Mouse (Mus musculus): Measurements from ENCODE around the gene Cd3eap. TPM values are rescaled to one million over a fixed set of nuclear protein-coding genes. Genes with fewer than 3 reads are reported as not detected.

The Cd3eap gene
- total and polyA plus RNA-seq, 2 experiments from 2014 or later: 14.0 to 21.6 TPM

- Histone ChIP-seq H3K4me2 (ENCODE audit: low read depth, low read length, poor library complexity, severe bottlenecking) (peak overlapping the region; percentile 79), H3K9ac (replicated peaks; ENCODE audit: low read length, poor library complexity, severe bottlenecking) (peak overlapping the region; percentile 54), H3K4me1 (ENCODE audit: insufficient read depth, low read length) (peaks cover 5% of the 10 kb centered on the region; the same call in 1 of the 2 replicates), H3K27me3 (ENCODE audit: insufficient read depth, low read length) (no peaks in the 10 kb centered on the region), H3K27ac (ENCODE audit: low read depth, low read length) (peak overlapping the region; percentile 65), H3K36me3 (ENCODE audit: insufficient read depth, low read length) (no peaks in the 10 kb centered on the region), H3K4me3 (ENCODE audit: low read depth, low read length) (peak overlapping the region; percentile 40), H3K9me3 (ENCODE audit: low read length) (no peaks in the 10 kb centered on the region)
- 0% methylated on average over 31 of the region's 41 CpGs for WGBS
- DNase-seq (ENCODE audit: low spot score): peak; percentile 98
- ATAC-seq (ENCODE audit: low FRiP score): peak; percentile 94
- TF ChIP-seq CTCF (IDR thresholded peaks at IDR 0.05): peak; percentile 21; the same call in 1 of the 2 replicates
These were observed 39.4 kb downstream of the Cd3eap start for GRCm38 (mm10) chr7:19319906-19320305.

DNA sequence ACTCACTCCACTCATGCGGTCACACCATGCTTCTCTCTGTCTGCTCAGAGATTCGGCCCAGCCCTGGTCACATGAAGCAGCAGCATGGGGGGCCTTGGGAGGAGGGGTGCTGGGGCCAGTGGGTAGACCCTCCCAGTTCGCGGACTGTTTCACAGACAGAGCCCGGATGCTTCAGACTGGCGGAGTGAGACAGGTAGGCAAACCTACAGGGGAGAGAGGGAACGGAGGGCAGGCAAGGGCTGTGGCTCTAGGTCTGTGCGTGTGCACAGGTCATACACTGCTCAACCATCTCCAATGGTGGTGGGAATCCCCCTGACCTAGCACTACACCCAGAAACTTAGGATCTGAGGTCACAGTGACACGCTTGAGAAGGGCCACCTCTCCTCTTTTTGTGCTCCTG, 39.8 kb downstream of the Cd3eap start:
- H3K9ac ChIP-seq (replicated peaks; ENCODE audit: low read length, poor library complexity, severe bottlenecking): peak overlapping the region; percentile 54
- ATAC-seq (ENCODE audit: low FRiP score) (peak; percentile 69), DNase-seq (ENCODE audit: low spot score) (no peak)
- peak overlapping the region; percentile 65 for H3K27ac ChIP-seq (ENCODE audit: low read depth, low read length)
- peak overlapping the region; percentile 79 for H3K4me2 ChIP-seq (ENCODE audit: low read depth, low read length, poor library complexity, severe bottlenecking)
- no peaks in the 10 kb centered on the region for H3K36me3 ChIP-seq (ENCODE audit: insufficient read depth, low read length)
- no peaks in the 10 kb centered on the region for H3K27me3 ChIP-seq (ENCODE audit: insufficient read depth, low read length)
- no peak for TF ChIP-seq CTCF (IDR thresholded peaks at IDR 0.05)
- H3K4me3 ChIP-seq (ENCODE audit: low read depth, low read length): peak overlapping the region; percentile 40
- H3K9me3 ChIP-seq (ENCODE audit: low read length): no peaks in the 10 kb centered on the region
- 9% methylated on average over 9 of the region's 9 CpGs for WGBS
- peaks cover 5% of the 10 kb centered on the region; the same call in 1 of the 2 replicates for H3K4me1 ChIP-seq (ENCODE audit: insufficient read depth, low read length)

GRCm38 (mm10) chr7:19318676-19319075, 40.6 kb downstream of the Cd3eap start:
- DNase-seq (ENCODE audit: low spot score) (no peak), ATAC-seq (ENCODE audit: low FRiP score) (no peak)
- TF ChIP-seq CTCF (IDR thresholded peaks at IDR 0.05): no peak
- Histone ChIP-seq H3K36me3 (ENCODE audit: insufficient read depth, low read length) (no peaks in the 10 kb centered on the region), H3K9ac (replicated peaks; ENCODE audit: low read length, poor library complexity, severe bottlenecking) (no peak overlapping the region), H3K4me1 (ENCODE audit: insufficient read depth, low read length) (peaks cover 5% of the 10 kb centered on the region; the same call in 1 of the 2 replicates), H3K4me3 (ENCODE audit: low read depth, low read length) (no peak overlapping the region), H3K4me2 (ENCODE audit: low read depth, low read length, poor library complexity, severe bottlenecking) (no peak overlapping the region), H3K9me3 (ENCODE audit: low read length) (no peaks in the 10 kb centered on the region), H3K27ac (ENCODE audit: low read depth, low read length) (no peak overlapping the region), H3K27me3 (ENCODE audit: insufficient read depth, low read length) (no peaks in the 10 kb centered on the region)
- WGBS: 85% methylated on average over 7 of the region's 7 CpGs

DNA sequence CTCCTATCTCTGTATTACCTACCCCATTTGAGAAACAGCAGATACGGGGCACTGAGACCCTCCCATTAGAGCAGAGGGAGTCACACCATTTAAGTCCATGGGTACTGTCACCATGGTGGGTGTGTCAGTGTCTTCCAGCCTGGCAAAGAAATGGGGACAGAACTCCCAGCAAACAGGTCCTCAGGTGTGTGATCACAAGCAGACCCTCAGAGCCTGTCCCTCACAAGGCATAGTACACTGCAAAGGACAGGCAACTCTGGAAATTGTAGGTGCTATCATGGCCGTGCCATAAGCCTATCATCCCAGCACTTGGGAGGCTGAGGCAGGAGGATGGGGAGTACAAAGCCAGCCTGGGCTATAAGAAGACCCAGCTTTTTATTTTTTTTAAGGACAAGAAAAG, 41.1 kb downstream of the Cd3eap start:
- H3K27ac ChIP-seq (ENCODE audit: low read depth, low read length): no peak overlapping the region
- peaks cover 5% of the 10 kb centered on the region; the same call in 1 of the 2 replicates for H3K4me1 ChIP-seq (ENCODE audit: insufficient read depth, low read length)
- no peaks in the 10 kb centered on the region for H3K9me3 ChIP-seq (ENCODE audit: low read length)
- WGBS: 73% methylated on average over 2 of the region's 2 CpGs
- H3K27me3 ChIP-seq (ENCODE audit: insufficient read depth, low read length): no peaks in the 10 kb centered on the region
- TF ChIP-seq CTCF (IDR thresholded peaks at IDR 0.05): no peak
- no peak overlapping the region for H3K4me2 ChIP-seq (ENCODE audit: low read depth, low read length, poor library complexity, severe bottlenecking)
- DNase-seq (ENCODE audit: low spot score) (no peak), ATAC-seq (ENCODE audit: low FRiP score) (no peak)
- H3K9ac ChIP-seq (replicated peaks; ENCODE audit: low read length, poor library complexity, severe bottlenecking): no peak overlapping the region
- H3K4me3 ChIP-seq (ENCODE audit: low read depth, low read length): no peak overlapping the region
- H3K36me3 ChIP-seq (ENCODE audit: insufficient read depth, low read length): no peaks in the 10 kb centered on the region

DNA sequence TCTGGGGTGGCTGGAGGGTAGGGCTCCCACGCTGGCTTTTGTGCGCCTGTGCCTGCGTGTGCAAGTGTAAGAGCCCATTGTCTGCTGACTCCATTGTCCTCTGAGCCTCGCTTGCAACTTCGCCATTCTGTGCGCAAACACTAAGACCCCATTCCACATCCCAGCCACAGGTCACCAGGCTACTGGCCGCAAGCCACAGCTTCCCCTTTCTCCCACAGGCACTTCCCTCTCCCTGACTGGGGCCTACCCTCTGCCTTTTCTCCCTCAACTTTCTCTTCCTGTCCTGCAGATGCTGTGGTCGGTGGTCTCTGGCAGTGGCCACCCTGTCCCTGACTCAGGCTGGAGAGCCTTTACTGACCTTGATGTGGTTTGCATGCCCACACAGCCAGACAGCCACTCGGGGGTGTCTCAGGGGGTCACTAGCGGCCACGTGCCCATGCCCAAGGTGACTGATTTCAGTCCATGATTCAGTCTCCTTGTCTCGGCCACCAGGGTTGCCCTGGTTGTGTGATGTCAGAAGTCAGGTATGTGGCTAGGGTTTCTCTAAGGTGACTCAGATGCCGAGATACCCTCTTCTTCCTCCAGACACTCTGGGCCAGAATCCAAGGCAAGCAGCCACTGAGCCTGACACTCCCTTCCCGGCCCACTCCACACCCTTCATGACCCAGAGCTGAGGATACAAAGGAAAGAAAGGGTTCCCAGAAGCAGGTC, 42.7 kb downstream of the Cd3eap start:
- Histone ChIP-seq H3K4me3 (ENCODE audit: low read depth, low read length) (no peak overlapping the region), H3K9ac (replicated peaks; ENCODE audit: low read length, poor library complexity, severe bottlenecking) (no peak overlapping the region), H3K27me3 (ENCODE audit: insufficient read depth, low read length) (no peaks in the 10 kb centered on the region), H3K9me3 (ENCODE audit: low read length) (no peaks in the 10 kb centered on the region), H3K4me2 (ENCODE audit: low read depth, low read length, poor library complexity, severe bottlenecking) (no peak overlapping the region), H3K27ac (ENCODE audit: low read depth, low read length) (no peak overlapping the region), H3K36me3 (ENCODE audit: insufficient read depth, low read length) (no peaks in the 10 kb centered on the region), H3K4me1 (ENCODE audit: insufficient read depth, low read length) (peaks cover 5% of the 10 kb centered on the region; the same call in 1 of the 2 replicates)
- ATAC-seq (ENCODE audit: low FRiP score) (no peak), DNase-seq (ENCODE audit: low spot score) (no peak)
- no peak for TF ChIP-seq CTCF (IDR thresholded peaks at IDR 0.05)
- WGBS: 43% methylated on average over 14 of the region's 14 CpGs

DNA sequence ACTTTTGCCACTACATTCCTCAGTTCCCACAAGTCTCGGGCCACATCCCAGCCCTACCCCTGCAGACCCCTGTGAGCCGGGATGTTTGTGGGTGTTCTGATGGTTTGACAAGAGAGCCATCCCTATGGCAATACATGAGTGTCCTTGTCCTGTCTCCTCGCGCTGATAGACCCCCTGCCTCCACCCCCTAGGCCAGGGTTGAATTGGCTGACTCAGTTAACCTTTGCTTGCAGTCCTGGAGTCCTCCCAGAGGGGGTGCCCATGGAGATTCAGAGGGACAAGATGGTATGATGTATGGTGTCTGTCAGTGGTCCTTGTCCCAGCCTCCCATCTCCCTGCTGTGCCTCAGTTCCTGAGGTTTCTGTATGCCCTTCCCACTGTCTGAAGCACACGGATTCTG, 45.2 kb downstream of the Cd3eap start:
- no peaks in the 10 kb centered on the region for H3K36me3 ChIP-seq (ENCODE audit: insufficient read depth, low read length)
- no peak overlapping the region for H3K4me2 ChIP-seq (ENCODE audit: low read depth, low read length, poor library complexity, severe bottlenecking)
- 48% methylated on average over 5 of the region's 5 CpGs for WGBS
- TF ChIP-seq CTCF (IDR thresholded peaks at IDR 0.05): no peak
- no peak overlapping the region for H3K9ac ChIP-seq (replicated peaks; ENCODE audit: low read length, poor library complexity, severe bottlenecking)
- H3K27me3 ChIP-seq (ENCODE audit: insufficient read depth, low read length): no peaks in the 10 kb centered on the region
- ATAC-seq (ENCODE audit: low FRiP score) (no peak), DNase-seq (ENCODE audit: low spot score) (no peak)
- no peak overlapping the region for H3K27ac ChIP-seq (ENCODE audit: low read depth, low read length)
- no peak overlapping the region for H3K4me3 ChIP-seq (ENCODE audit: low read depth, low read length)
- H3K4me1 ChIP-seq (ENCODE audit: insufficient read depth, low read length): peaks cover 3% of the 10 kb centered on the region; the same call in 1 of the 2 replicates
- no peaks in the 10 kb centered on the region for H3K9me3 ChIP-seq (ENCODE audit: low read length)

Measured in midbrain, postnatal 0 days (tissue).